Mouse (Mus musculus): Measurements from ENCODE around the gene Krtap5-3. TPM values are rescaled to one million over a fixed set of nuclear protein-coding genes. Genes with fewer than 3 reads are reported as not detected.
"Not testable (repeated sequence)": the region's sequence is repeated elsewhere in the genome, so short reads cannot be mapped to it uniquely, and the experiment has no call there.

The Krtap5-3 gene
- polyA plus RNA-seq, 1 experiment from 2014 or later: not detected

DNA sequence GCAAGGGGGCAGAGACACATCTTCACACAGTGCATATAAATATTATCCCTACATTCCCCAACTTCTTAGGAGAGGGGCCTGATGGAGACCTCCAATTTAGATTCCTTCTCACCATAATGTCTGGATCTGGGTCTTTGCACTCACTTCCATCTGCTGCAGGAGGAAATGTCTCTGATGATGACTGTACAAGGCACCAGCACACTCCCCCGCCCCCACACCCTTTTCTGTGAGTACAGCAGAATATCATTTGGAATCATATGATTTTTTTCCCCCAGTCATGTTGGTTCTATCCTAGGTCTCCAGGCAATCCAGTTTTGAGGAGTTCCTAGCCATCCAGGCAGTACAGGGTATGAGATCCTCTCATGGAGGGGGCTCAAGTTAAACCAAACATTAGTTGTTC is 22.5 kb upstream of the Krtap5-3 start:
- Histone ChIP-seq H3K36me3 (ENCODE audit: control insufficient read depth, insufficient read depth) (no peaks in the 10 kb centered on the region), H3K9me3 (ENCODE audit: control insufficient read depth) (no peaks in the 10 kb centered on the region), H3K27ac (ENCODE audit: low read depth, low read length) (no peak overlapping the region), H3K4me1 (replicated peaks; ENCODE audit: control insufficient read depth, insufficient read depth, low read length) (no peaks in the 10 kb centered on the region), H3K9ac (ENCODE audit: low read depth, low read length) (no peak overlapping the region), H3K27me3 (replicated peaks; ENCODE audit: control insufficient read depth, insufficient read depth, low read length) (no peaks in the 10 kb centered on the region), H3K4me2 (replicated peaks; ENCODE audit: low read depth) (no peak overlapping the region), H3K4me3 (ENCODE audit: low read depth, low read length) (no peak overlapping the region)
- ATAC-seq: no peak
- TF ChIP-seq CTCF (IDR thresholded peaks at IDR 0.05; ENCODE audit: low read depth): no peak
- WGBS: 94% methylated on average over 1 of the region's 1 CpGs

DNA sequence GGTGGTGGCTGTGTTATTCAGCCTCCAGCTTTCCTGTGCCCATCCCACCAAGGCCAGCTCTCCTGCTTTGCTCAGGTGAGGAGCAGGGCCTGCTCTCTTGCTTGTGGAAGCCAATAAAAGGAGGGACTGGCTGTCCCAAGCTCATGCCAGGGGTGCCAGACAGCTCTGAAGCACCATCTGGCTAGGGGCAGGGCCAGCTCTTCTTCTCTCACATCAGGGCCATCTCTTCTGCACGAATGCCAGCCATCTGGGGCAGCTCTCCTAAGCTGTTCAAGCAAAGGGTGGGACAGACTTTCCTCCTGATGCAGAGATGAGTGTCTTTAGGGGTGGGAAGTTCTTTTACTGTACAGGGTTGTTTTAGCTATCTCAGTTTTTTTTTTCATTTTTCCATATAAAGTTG is 20.1 kb upstream of the Krtap5-3 start:
- no peak for TF ChIP-seq CTCF (IDR thresholded peaks at IDR 0.05; ENCODE audit: low read depth)
- no peak for ATAC-seq
- Histone ChIP-seq H3K4me1 (replicated peaks; ENCODE audit: control insufficient read depth, insufficient read depth, low read length) (no peaks in the 10 kb centered on the region), H3K4me2 (replicated peaks; ENCODE audit: low read depth) (no peak overlapping the region), H3K27me3 (replicated peaks; ENCODE audit: control insufficient read depth, insufficient read depth, low read length) (no peaks in the 10 kb centered on the region), H3K36me3 (ENCODE audit: control insufficient read depth, insufficient read depth) (no peaks in the 10 kb centered on the region), H3K9me3 (ENCODE audit: control insufficient read depth) (no peaks in the 10 kb centered on the region), H3K27ac (ENCODE audit: low read depth, low read length) (no peak overlapping the region), H3K9ac (ENCODE audit: low read depth, low read length) (no peak overlapping the region), H3K4me3 (ENCODE audit: low read depth, low read length) (no peak overlapping the region)
- 39% methylated on average over 1 of the region's 1 CpGs for WGBS

DNA sequence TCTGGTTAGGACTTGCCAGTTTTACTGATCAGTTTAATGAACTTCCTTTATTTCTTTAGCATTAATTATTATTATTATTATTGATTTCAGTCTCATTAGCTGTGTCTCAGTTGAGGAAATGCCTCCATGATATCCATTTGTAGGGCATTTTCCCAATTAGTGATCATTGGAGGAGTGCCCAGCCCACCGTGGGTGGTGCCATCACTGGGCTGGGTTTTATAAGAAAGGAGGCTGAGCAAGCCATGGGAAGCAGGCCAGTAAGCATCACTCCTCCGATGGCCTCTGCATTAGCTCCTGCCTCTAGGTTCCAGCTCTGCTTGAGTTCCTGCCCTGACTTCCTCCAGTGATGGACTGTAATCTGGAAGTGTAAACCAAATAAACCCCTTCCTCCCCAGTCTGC is 13.0 kb upstream of the Krtap5-3 start:
- no peak for TF ChIP-seq CTCF (IDR thresholded peaks at IDR 0.05; ENCODE audit: low read depth)
- no peak for ATAC-seq
- no peaks in the 10 kb centered on the region for H3K36me3 ChIP-seq (ENCODE audit: control insufficient read depth, insufficient read depth)
- no peaks in the 10 kb centered on the region for H3K9me3 ChIP-seq (ENCODE audit: control insufficient read depth)
- H3K27ac ChIP-seq (ENCODE audit: low read depth, low read length): no peak overlapping the region
- 76% methylated on average over 2 of the region's 2 CpGs for WGBS
- H3K4me3 ChIP-seq (ENCODE audit: low read depth, low read length): no peak overlapping the region
- H3K9ac ChIP-seq (ENCODE audit: low read depth, low read length): no peak overlapping the region
- H3K4me1 ChIP-seq (replicated peaks; ENCODE audit: control insufficient read depth, insufficient read depth, low read length): no peaks in the 10 kb centered on the region
- H3K4me2 ChIP-seq (replicated peaks; ENCODE audit: low read depth): no peak overlapping the region
- H3K27me3 ChIP-seq (replicated peaks; ENCODE audit: control insufficient read depth, insufficient read depth, low read length): peaks cover 17% of the 10 kb centered on the region

DNA sequence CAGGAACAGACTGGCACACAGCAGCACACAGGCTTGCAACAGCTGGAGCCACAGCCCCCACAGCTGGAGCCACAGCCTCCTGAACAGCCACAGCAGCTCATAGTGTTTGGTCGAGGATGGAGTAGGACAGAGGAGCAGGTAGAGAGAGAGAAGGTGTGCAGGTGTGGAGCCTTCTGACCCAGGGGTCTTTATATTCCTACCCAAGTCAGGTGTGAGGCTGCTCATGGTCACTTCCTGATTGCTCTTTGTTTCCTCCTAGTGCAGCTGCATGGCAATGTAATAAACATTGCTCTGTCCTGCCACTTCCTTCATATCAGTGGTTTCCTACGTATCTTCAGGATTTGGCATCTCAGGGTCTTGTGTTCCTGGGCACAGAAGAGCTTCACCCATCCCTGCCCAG is 10.9 kb upstream of the Krtap5-3 start, which contains the start of gene Gm10153:
Gene Gm10153, minus strand, starts transcription at position 101 of the 400 bp plus-strand sequence.
- no peak for TF ChIP-seq CTCF (IDR thresholded peaks at IDR 0.05; ENCODE audit: low read depth)
- ATAC-seq: peak; percentile 25; the same call in 1 of the 2 replicates
- 15% methylated on average over 2 of the region's 2 CpGs for WGBS

DNA sequence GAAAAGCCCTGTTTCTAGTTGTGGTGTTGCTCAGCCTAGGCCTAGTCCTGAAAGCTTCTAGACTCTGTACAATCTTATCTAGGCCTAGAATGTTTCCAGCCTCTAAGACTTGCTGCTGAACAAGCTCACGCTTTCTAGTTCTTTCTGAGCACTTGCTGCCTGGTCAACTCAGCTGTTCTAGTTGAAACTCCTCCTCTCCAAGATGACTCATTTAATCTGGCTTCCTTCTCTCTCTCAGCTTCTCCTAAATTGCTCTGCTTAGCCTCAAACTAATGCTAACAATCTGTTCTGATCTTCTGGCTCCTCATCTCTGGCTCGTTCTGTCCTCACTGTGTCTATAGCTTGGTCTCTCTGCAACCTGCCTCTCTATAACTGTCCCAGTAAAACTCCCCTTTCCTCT is 2.4 kb upstream of the Krtap5-3 start:
- Histone ChIP-seq H3K27ac (ENCODE audit: low read depth, low read length) (no peak overlapping the region), H3K9ac (ENCODE audit: low read depth, low read length) (no peak overlapping the region), H3K9me3 (ENCODE audit: control insufficient read depth) (0 out of 2 replicates have a peak, but pooled peaks cover 3% of the 10 kb centered on the region), H3K27me3 (replicated peaks; ENCODE audit: control insufficient read depth, insufficient read depth, low read length) (peaks cover 3% of the 10 kb centered on the region; the same call in 1 of the 2 replicates), H3K4me1 (replicated peaks; ENCODE audit: control insufficient read depth, insufficient read depth, low read length) (no peaks in the 10 kb centered on the region), H3K4me3 (ENCODE audit: low read depth, low read length) (no peak overlapping the region), H3K4me2 (replicated peaks; ENCODE audit: low read depth) (no peak overlapping the region), H3K36me3 (ENCODE audit: control insufficient read depth, insufficient read depth) (no peaks in the 10 kb centered on the region)
- no peak for TF ChIP-seq CTCF (IDR thresholded peaks at IDR 0.05; ENCODE audit: low read depth)
- ATAC-seq: no peak
- WGBS: 69% methylated on average over 2 of the region's 2 CpGs

More for the DNA sequence above, 10.9 kb upstream of the Krtap5-3 start, which contains the start of gene Gm10153:
- H3K4me3 ChIP-seq (ENCODE audit: low read depth, low read length): no peak within 1 kb of the TSS
- H3K4me1 ChIP-seq (replicated peaks; ENCODE audit: control insufficient read depth, insufficient read depth, low read length): no peaks in the 10 kb centered on the region
- no peak within 1 kb of the TSS for H3K4me2 ChIP-seq (replicated peaks; ENCODE audit: low read depth)
- H3K9ac ChIP-seq (ENCODE audit: low read depth, low read length): no peak within 1 kb of the TSS
- H3K27ac ChIP-seq (ENCODE audit: low read depth, low read length): no peak within 1 kb of the TSS
- peaks cover 17% of the 10 kb centered on the region for H3K27me3 ChIP-seq (replicated peaks; ENCODE audit: control insufficient read depth, insufficient read depth, low read length)
- 0 out of 2 replicates have a peak, but pooled peaks cover 3% of the 10 kb centered on the region for H3K9me3 ChIP-seq (ENCODE audit: control insufficient read depth)
- no peaks in the 10 kb centered on the region for H3K36me3 ChIP-seq (ENCODE audit: control insufficient read depth, insufficient read depth)

DNA sequence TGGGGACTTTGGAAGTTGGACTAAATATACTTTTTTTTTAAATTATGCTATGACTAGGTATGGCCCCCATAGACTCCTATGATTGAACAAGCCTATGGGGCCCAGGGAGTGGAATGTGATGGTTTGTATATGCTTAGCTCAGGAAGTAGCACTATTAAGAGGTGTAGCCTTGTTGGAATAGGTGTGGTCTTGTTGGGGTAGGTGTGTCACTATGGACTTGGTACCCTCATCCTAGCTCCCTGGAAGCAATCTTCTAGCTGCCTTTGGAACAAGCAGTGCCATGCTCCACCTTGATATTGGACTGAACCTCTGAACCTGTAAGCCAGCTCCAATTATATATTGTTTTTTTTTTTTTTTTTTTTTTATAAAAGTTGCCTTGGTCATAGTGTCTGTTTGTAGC is 4.3 kb downstream of the Krtap5-3 start:
- no peak for TF ChIP-seq CTCF (IDR thresholded peaks at IDR 0.05; ENCODE audit: low read depth)
- Histone ChIP-seq H3K4me3 (ENCODE audit: low read depth, low read length) (no peak overlapping the region), H3K9me3 (ENCODE audit: control insufficient read depth) (no peaks in the 10 kb centered on the region), H3K4me1 (replicated peaks; ENCODE audit: control insufficient read depth, insufficient read depth, low read length) (no peaks in the 10 kb centered on the region), H3K36me3 (ENCODE audit: control insufficient read depth, insufficient read depth) (no peaks in the 10 kb centered on the region), H3K9ac (ENCODE audit: low read depth, low read length) (no peak overlapping the region), H3K4me2 (replicated peaks; ENCODE audit: low read depth) (no peak overlapping the region), H3K27ac (ENCODE audit: low read depth, low read length) (no peak overlapping the region), H3K27me3 (replicated peaks; ENCODE audit: control insufficient read depth, insufficient read depth, low read length) (peaks cover 3% of the 10 kb centered on the region; the same call in 1 of the 2 replicates)
- peak; percentile 94 for ATAC-seq

DNA sequence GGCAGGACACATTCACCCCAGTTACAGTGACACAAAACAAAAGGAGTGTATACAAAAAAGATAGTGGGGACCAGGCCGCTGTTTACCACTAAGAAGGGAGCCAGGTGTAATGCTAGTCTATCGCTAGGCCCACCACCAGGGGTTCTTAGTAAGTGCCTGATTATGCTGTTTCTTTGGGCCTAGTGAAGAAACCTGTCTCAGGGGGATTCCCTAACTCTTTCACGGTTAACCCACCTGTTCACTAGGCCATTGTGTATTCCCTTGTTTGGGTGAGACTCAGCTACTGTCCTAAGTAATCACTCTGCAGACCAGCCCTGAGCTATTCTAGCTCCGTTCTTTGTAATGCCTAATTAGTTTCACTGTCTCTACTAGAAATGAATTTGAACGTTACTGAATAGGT is 5.7 kb downstream of the Krtap5-3 start:
- ATAC-seq; H3K4me2 ChIP-seq (replicated peaks; ENCODE audit: low read depth); H3K9ac ChIP-seq (ENCODE audit: low read depth, low read length); H3K4me3 ChIP-seq (ENCODE audit: low read depth, low read length); H3K27me3 ChIP-seq (replicated peaks; ENCODE audit: control insufficient read depth, insufficient read depth, low read length); H3K36me3 ChIP-seq (ENCODE audit: control insufficient read depth, insufficient read depth); H3K9me3 ChIP-seq (ENCODE audit: control insufficient read depth); H3K4me1 ChIP-seq (replicated peaks; ENCODE audit: control insufficient read depth, insufficient read depth, low read length); H3K27ac ChIP-seq (ENCODE audit: low read depth, low read length): not testable (repeated sequence)
- 83% methylated on average over 5 of the region's 5 CpGs for WGBS

All from intestine, postnatal 0 days (tissue).